Mouse (Mus musculus): ENCODE results near the gene Apba1. TPM values are rescaled to one million over a fixed set of nuclear protein-coding genes. Genes with fewer than 3 reads are reported as not detected.

Apba1 gene
- polyA plus RNA-seq, 1 experiment from 2014 or later: 6.0 TPM

DNA sequence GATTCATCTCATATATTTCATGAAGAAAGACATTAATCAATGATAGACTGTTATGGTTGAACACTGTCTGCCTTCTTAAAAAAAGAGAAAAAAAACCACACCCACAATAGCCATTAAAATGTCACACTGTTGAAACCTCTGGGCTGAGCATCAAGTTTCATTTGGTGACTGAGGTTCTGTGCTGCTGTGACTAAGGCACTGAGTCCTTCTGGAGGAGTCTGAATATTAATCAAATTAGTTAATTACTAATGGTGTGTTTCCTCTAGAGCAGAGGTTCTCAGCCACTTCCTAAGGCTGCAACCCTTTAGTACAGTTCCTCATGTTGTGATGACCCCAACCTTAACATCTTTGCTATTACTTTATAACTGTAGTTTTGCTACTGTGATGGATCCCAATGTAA is 20.4 kb downstream of the Apba1 start:
- Histone ChIP-seq H3K9ac (no peak overlapping the region), H3K27me3 (no peaks in the 10 kb centered on the region), H3K36me3 (no peaks in the 10 kb centered on the region), H3K4me2 (replicated peaks) (no peak overlapping the region), H3K9me3 (replicated peaks) (no peaks in the 10 kb centered on the region), H3K27ac (no peak overlapping the region), H3K4me3 (no peak overlapping the region), H3K4me1 (peaks cover 10% of the 10 kb centered on the region)
- ATAC-seq (ENCODE audit: low FRiP score): no peak

- 73% methylated on average over 4 of the region's 4 CpGs for WGBS
Measured at GRCm38 (mm10) chr19:23780105-23780504, 21.4 kb downstream of the Apba1 start.

DNA sequence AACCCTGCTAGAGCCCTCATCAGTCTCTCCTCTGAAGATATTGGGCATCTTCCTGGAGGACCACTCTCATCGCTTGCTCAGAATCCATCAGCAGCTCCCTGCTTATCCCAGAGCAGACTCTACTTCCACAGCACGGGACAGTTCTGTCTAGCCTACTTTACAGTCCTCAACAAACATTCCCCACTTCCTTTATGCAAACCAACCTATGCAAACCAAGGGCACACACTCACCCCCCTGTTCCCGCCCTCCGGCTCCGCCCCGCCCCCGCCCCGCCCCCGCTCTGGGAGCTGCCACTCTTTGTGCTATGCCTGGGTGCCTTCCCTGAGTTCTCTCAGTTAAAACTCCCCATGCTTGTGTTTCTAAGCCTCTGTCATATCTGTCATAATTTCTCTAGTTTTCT is 23.3 kb downstream of the Apba1 start:
- no peak overlapping the region for H3K27ac ChIP-seq
- peak; percentile 65 for ATAC-seq (ENCODE audit: low FRiP score)
- 10% methylated on average over 9 of the region's 9 CpGs for WGBS
- H3K27me3 ChIP-seq: no peaks in the 10 kb centered on the region
- H3K9ac ChIP-seq: no peak overlapping the region
- H3K4me2 ChIP-seq (replicated peaks): peak overlapping the region; percentile 26; the same call in 1 of the 2 replicates
- peaks cover 16% of the 10 kb centered on the region for H3K4me1 ChIP-seq
- no peaks in the 10 kb centered on the region for H3K36me3 ChIP-seq
- no peak overlapping the region for H3K4me3 ChIP-seq
- no peaks in the 10 kb centered on the region for H3K9me3 ChIP-seq (replicated peaks)

More at GRCm38 (mm10) chr19:23780105-23780504, 21.4 kb downstream of the Apba1 start:
- Histone ChIP-seq H3K27me3 (no peaks in the 10 kb centered on the region), H3K27ac (no peak overlapping the region), H3K9ac (no peak overlapping the region), H3K4me3 (no peak overlapping the region), H3K9me3 (replicated peaks) (no peaks in the 10 kb centered on the region), H3K36me3 (no peaks in the 10 kb centered on the region), H3K4me1 (peaks cover 14% of the 10 kb centered on the region), H3K4me2 (replicated peaks) (no peak overlapping the region)
- no peak for ATAC-seq (ENCODE audit: low FRiP score)

DNA sequence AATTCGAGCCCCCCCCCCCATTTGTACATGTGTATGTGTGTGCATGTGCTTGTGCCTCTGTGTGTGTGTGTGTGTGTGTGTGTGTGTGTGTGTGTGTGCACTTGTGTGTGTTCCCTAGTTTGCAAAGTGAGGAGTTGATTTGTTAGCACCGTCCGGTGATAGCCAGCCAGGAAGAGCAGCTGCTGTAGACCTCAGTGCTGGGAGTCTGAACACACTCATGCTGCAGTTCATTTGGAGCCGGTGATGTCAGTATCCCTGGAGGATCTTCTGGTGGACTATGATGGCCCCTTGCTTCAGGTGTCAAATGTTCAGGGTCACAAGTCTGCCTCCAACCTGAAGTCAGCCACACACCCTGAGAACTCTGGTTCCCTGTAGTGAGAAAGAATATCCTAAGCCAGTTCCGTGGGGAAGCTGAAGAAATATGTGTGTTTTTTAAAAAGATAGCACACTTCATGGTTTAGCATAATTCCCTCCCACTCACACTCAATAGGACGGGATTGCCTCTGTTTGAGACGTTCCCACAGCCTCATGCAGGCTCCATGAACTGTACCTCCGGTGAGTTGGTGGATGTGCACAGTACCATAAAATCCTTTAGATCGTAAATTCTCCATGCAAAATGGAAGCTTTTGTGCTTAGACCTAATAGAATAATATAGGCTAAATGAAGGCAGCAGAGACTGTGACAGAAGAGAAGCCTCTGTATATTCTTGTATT is 29.9 kb downstream of the Apba1 start:
- Histone ChIP-seq H3K4me3 (no peak overlapping the region), H3K4me2 (replicated peaks) (no peak overlapping the region), H3K4me1 (peaks cover 9% of the 10 kb centered on the region; the same call in 1 of the 2 replicates), H3K36me3 (no peaks in the 10 kb centered on the region), H3K27me3 (no peaks in the 10 kb centered on the region), H3K27ac (no peak overlapping the region), H3K9me3 (replicated peaks) (no peaks in the 10 kb centered on the region), H3K9ac (no peak overlapping the region)
- WGBS: 63% methylated on average over 9 of the region's 9 CpGs
- no peak for ATAC-seq (ENCODE audit: low FRiP score)

DNA sequence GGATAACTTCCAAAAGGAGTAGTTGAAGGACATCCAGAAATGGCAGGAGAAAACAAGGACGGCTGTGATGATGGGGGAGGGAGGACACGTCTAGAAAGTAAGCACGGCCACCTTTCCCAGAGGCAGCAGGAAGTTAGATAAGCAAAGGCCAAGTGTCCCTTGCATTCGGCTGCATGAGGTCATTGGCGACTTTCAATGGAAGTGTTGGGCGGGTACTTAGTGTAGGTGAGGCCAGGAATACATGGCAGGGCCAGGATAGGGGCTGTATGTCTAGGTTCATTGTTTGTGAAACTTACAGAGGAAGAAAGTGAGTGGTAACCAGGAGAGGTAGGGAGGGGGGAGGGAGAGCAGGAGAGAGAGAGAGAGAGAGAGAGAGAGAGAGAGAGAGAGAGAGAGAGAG is 33.0 kb downstream of the Apba1 start:
- H3K4me2 ChIP-seq (replicated peaks): no peak overlapping the region
- no peaks in the 10 kb centered on the region for H3K36me3 ChIP-seq
- no peak overlapping the region for H3K27ac ChIP-seq
- H3K4me1 ChIP-seq: 0 out of 2 replicates have a peak, but pooled peaks cover 4% of the 10 kb centered on the region
- H3K4me3 ChIP-seq: no peak overlapping the region
- no peaks in the 10 kb centered on the region for H3K27me3 ChIP-seq
- H3K9me3 ChIP-seq (replicated peaks): no peaks in the 10 kb centered on the region
- 84% methylated on average over 6 of the region's 6 CpGs for WGBS
- no peak for ATAC-seq (ENCODE audit: low FRiP score)
- H3K9ac ChIP-seq: no peak overlapping the region

- H3K4me3 ChIP-seq: no peak overlapping the region
- H3K4me2 ChIP-seq (replicated peaks): no peak overlapping the region
- no peaks in the 10 kb centered on the region for H3K9me3 ChIP-seq (replicated peaks)
- no peaks in the 10 kb centered on the region for H3K27me3 ChIP-seq
- no peak for ATAC-seq (ENCODE audit: low FRiP score)
- H3K9ac ChIP-seq: no peak overlapping the region
- 0 out of 2 replicates have a peak, but pooled peaks cover 4% of the 10 kb centered on the region for H3K4me1 ChIP-seq
- WGBS: 92% methylated on average over 6 of the region's 6 CpGs
- no peaks in the 10 kb centered on the region for H3K36me3 ChIP-seq
- no peak overlapping the region for H3K27ac ChIP-seq
Measured at GRCm38 (mm10) chr19:23792559-23792958, 33.9 kb downstream of the Apba1 start.

DNA sequence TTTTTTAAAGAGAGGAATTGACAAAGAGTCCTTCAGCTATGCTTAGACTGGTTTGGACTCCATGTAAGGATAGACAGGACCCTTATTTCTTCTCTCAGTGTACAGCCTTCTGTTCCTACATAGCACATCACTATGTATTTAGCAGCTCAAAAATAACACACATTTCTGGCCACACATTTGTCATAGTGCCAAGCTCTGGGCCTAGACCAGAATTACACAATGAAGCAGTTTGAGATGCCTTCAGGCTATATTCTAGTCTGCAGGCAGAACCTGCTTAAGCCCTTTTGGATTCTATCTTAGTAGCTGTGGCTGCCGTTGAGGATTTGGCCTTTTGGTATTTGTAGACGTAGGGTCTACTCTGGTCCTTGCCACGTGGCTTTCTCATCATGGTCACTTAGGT is 35.8 kb downstream of the Apba1 start:
- H3K4me2 ChIP-seq (replicated peaks): no peak overlapping the region
- H3K4me3 ChIP-seq: no peak overlapping the region
- no peak for ATAC-seq (ENCODE audit: low FRiP score)
- 75% methylated on average over 3 of the region's 3 CpGs for WGBS
- no peak overlapping the region for H3K9ac ChIP-seq
- H3K36me3 ChIP-seq: no peaks in the 10 kb centered on the region
- H3K27ac ChIP-seq: no peak overlapping the region
- no peaks in the 10 kb centered on the region for H3K9me3 ChIP-seq (replicated peaks)
- no peaks in the 10 kb centered on the region for H3K4me1 ChIP-seq
- H3K27me3 ChIP-seq: no peaks in the 10 kb centered on the region

GRCm38 (mm10) chr19:23795156-23795555 is 36.5 kb downstream of the Apba1 start:
- 61% methylated on average over 4 of the region's 4 CpGs for WGBS

DNA sequence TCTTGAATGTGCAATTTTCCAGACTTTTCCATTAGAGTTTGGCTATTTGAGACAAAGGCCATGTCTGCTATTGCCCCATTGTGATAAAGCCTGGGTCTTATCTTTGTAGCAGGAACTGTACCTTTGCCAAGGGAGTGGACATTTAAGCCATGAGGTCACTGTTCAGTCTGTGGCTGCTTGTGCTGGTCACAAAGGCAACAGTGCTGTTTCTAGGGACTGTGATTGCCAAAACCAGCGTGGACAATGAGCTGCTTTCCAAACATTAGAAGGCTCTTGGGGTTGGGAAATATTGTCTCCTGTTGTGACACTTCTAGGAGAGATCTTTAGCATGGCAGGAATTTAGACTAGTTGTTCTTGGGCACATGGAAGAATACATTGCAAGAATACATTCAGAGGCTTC is 42.5 kb downstream of the Apba1 start:
- Histone ChIP-seq H3K27me3 (no peaks in the 10 kb centered on the region), H3K4me1 (no peaks in the 10 kb centered on the region), H3K9me3 (replicated peaks) (no peaks in the 10 kb centered on the region), H3K27ac (no peak overlapping the region), H3K36me3 (no peaks in the 10 kb centered on the region), H3K4me3 (no peak overlapping the region), H3K9ac (no peak overlapping the region), H3K4me2 (replicated peaks) (no peak overlapping the region)
- 63% methylated on average over 1 of the region's 1 CpGs for WGBS
- ATAC-seq (ENCODE audit: low FRiP score): no peak

More at GRCm38 (mm10) chr19:23795156-23795555, 36.5 kb downstream of the Apba1 start:
- no peak for ATAC-seq (ENCODE audit: low FRiP score)
- H3K27me3 ChIP-seq: no peaks in the 10 kb centered on the region
- H3K36me3 ChIP-seq: no peaks in the 10 kb centered on the region
- H3K4me3 ChIP-seq: no peak overlapping the region
- H3K9me3 ChIP-seq (replicated peaks): no peaks in the 10 kb centered on the region
- no peaks in the 10 kb centered on the region for H3K4me1 ChIP-seq
- no peak overlapping the region for H3K9ac ChIP-seq
- no peak overlapping the region for H3K27ac ChIP-seq
- H3K4me2 ChIP-seq (replicated peaks): no peak overlapping the region

DNA sequence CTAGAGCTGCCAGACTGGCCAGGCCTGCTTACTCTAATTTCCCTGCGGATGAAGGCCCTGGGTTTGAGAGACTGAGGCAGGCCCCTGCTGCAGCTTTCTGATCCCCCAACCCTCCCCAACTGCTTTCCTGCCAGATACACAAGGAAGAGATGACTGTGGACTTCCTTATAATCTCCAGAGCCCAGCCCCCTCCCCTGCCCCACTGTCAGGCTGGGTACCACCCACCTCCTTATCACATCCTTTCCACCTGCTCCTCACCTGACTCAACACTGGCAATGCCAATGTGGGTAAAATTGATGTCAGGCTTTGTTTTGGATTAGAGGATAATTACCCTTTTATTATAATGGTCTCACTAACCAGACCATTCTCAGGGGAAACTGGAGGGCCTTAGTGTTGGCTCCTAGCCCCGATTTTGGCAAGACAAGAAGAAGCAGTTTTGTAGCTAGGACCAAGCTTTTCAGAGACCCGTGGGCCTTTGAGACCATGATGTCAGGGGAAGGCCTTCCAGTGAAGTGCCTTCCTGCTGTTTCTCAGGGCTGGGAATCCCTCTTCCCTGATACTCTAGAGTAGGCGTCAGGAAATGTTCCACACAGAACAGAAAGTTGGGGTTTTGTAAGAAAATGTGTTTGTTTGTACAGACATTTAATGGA is 44.7 kb downstream of the Apba1 start:
- H3K9ac ChIP-seq: no peak overlapping the region
- 68% methylated on average over 4 of the region's 4 CpGs for WGBS
- H3K27me3 ChIP-seq: no peaks in the 10 kb centered on the region
- no peak for ATAC-seq (ENCODE audit: low FRiP score)
- H3K4me3 ChIP-seq: no peak overlapping the region
- 0 out of 2 replicates have a peak overlapping the region, but pooled peaks have one; percentile 4 for H3K27ac ChIP-seq
- H3K9me3 ChIP-seq (replicated peaks): no peaks in the 10 kb centered on the region
- no peak overlapping the region for H3K4me2 ChIP-seq (replicated peaks)
- H3K36me3 ChIP-seq: no peaks in the 10 kb centered on the region
- no peaks in the 10 kb centered on the region for H3K4me1 ChIP-seq

- no peak for ATAC-seq (ENCODE audit: low FRiP score)
- H3K4me1 ChIP-seq: no peaks in the 10 kb centered on the region
- no peak overlapping the region for H3K4me2 ChIP-seq (replicated peaks)
- H3K9ac ChIP-seq: no peak overlapping the region
- no peaks in the 10 kb centered on the region for H3K9me3 ChIP-seq (replicated peaks)
- 63% methylated on average over 6 of the region's 6 CpGs for WGBS
- H3K4me3 ChIP-seq: no peak overlapping the region
- H3K27me3 ChIP-seq: no peaks in the 10 kb centered on the region
- H3K27ac ChIP-seq: no peak overlapping the region
- no peaks in the 10 kb centered on the region for H3K36me3 ChIP-seq
Measured at GRCm38 (mm10) chr19:23806796-23807195, 48.1 kb downstream of the Apba1 start.

GRCm38 (mm10) chr19:23807371-23807770 is 48.7 kb downstream of the Apba1 start:
- WGBS: 85% methylated on average over 8 of the region's 8 CpGs
- no peaks in the 10 kb centered on the region for H3K27me3 ChIP-seq
- H3K4me2 ChIP-seq (replicated peaks): no peak overlapping the region

GRCm38 (mm10) chr19:23809236-23809635 is 50.5 kb downstream of the Apba1 start:
- Histone ChIP-seq H3K4me3 (no peak overlapping the region), H3K9ac (no peak overlapping the region)
- ATAC-seq (ENCODE audit: low FRiP score): no peak

More at GRCm38 (mm10) chr19:23807371-23807770, 48.7 kb downstream of the Apba1 start:
- Histone ChIP-seq H3K9me3 (replicated peaks) (no peaks in the 10 kb centered on the region), H3K27ac (no peak overlapping the region), H3K4me3 (no peak overlapping the region), H3K4me1 (no peaks in the 10 kb centered on the region), H3K36me3 (no peaks in the 10 kb centered on the region), H3K9ac (no peak overlapping the region)
- ATAC-seq (ENCODE audit: low FRiP score): no peak

More at GRCm38 (mm10) chr19:23809236-23809635, 50.5 kb downstream of the Apba1 start:
- no peaks in the 10 kb centered on the region for H3K36me3 ChIP-seq
- H3K27ac ChIP-seq: no peak overlapping the region
- no peaks in the 10 kb centered on the region for H3K4me1 ChIP-seq
- H3K9me3 ChIP-seq (replicated peaks): no peaks in the 10 kb centered on the region
- H3K27me3 ChIP-seq: no peaks in the 10 kb centered on the region
- 90% methylated on average over 1 of the region's 1 CpGs for WGBS
- H3K4me2 ChIP-seq (replicated peaks): no peak overlapping the region
